Mouse (Mus musculus): ENCODE results near the gene Hbq1b.
"Not testable (repeated sequence)": the region's sequence is repeated elsewhere in the genome, so short reads cannot be mapped to it uniquely, and the experiment has no call there.

- not testable (repeated sequence) for TF ChIP-seq CTCF (IDR thresholded peaks at IDR 0.05; ENCODE audit: extremely low read depth, insufficient read depth, insufficient read length, insufficient replicate concordance); POLR2A (IDR thresholded peaks at IDR 0.05; ENCODE audit: low read depth, low read length)
These were observed 2.2 kb upstream of the Hbq1b start for GRCm38 (mm10) chr11:32284582-32284981.
